Mouse (Mus musculus) bone marrow, adult 2 months (tissue): ENCODE data around the gene Gm49380.

Experiments
- CTCF ChIP-seq: fragments of 200-500 bp; IDR thresholded peaks from 2 replicates; pipeline ENCODE4 v1.5.1; 2011; ENCODE audit warnings: low read length, control low read depth; ENCODE audit not compliant: control insufficient read depth, insufficient read depth
- POLR2A ChIP-seq: fragments of 200-500 bp; IDR thresholded peaks from 2 replicates; pipeline ENCODE4 v1.6.1; 2011; ENCODE audit warnings: low read depth, mild to moderate bottlenecking, control low read depth, low read length, borderline replicate concordance; ENCODE audit not compliant: control insufficient read depth

DNA sequence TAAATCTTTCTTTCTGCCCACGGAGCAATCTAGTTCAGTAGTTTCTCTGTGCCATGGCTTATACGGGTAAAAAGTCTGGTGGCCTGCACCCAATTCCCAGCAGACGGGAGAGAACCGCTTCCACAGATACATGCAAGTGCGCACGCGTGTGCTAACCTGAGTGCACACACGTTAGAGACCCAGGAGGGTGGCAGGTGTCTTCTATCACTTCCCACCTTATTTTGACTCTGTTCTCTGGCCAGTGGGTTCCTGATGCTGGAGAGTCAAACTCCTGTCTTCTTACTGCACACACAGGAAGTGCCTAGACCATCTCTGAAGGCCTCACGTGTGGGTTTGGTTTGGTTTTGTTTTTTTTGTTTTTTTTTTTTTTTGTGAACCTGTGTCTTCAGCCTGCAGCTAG is 2.3 kb upstream of the Gm49380 start:
- TF ChIP-seq CTCF, result no peak
- TF ChIP-seq POLR2A, result no peak
